Mouse (Mus musculus): Measurements from ENCODE around the gene Slc16a4. TPM values are rescaled to one million over a fixed set of nuclear protein-coding genes. Genes with fewer than 3 reads are reported as not detected.

Slc16a4 gene
- total and polyA plus RNA-seq, 2 experiments from 2014 or later = 2.3 to 2.9 TPM

DNA sequence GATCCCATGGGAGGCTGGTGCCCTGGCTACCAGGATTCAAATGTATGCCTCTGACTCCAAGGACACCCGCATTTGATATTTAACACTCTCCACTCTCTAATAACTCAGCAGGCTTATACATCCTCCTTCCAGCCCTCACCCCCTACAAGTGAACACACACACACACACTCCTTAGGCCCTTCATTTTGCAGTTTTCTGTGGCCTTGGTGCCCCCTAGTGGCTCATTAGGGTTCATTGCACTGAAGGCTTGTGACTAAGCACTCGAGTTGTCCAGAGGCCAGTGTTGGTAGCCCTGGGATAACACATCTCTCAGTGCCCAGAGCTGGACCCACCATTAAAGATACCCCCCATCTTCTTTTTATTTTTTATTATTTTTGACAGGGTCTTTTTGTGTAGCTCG lies 17.2 kb upstream of the Slc16a4 start:
- Histone ChIP-seq H3K4me3 (ENCODE audit: low read length) (no peak overlapping the region), H3K9ac (replicated peaks; ENCODE audit: low read length) (no peak overlapping the region), H3K27ac (no peak overlapping the region), H3K9me3 (ENCODE audit: low read length) (no peaks in the 10 kb centered on the region), H3K27me3 (ENCODE audit: insufficient read depth, low read length) (no peaks in the 10 kb centered on the region), H3K36me3 (ENCODE audit: insufficient read depth, low read length) (no peaks in the 10 kb centered on the region), H3K4me2 (ENCODE audit: low read depth, low read length) (no peak overlapping the region), H3K4me1 (ENCODE audit: insufficient read depth, low read length) (no peaks in the 10 kb centered on the region)
- peak; percentile 95 for TF ChIP-seq CTCF (IDR thresholded peaks at IDR 0.05; ENCODE audit: low read depth)
- peak; percentile 84 for ATAC-seq
- WGBS = 16% methylated on average over 3 of the region's 3 CpGs
- peak; percentile 82 for DNase-seq (ENCODE audit: low spot score)

DNA sequence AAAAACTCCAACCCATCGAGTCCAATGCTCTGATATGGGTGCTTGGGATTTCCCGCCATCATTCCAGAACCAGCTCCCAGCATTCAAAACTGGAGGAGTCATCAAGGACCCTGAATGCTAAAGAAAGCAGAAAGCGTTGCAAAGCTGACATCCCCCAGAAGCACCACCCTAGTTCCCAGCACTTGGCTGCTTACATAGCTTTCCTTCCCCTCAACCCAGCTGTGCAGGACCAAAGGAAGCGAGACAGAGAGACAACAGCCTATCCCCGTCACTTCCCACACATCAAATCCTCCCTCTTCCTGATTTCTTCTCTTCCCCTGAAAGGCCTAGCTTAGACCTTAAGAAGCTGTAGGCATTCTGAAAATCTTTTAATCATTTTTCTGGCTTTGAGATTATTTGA lies 15.7 kb upstream of the Slc16a4 start:
- H3K36me3 ChIP-seq (ENCODE audit: insufficient read depth, low read length) = no peaks in the 10 kb centered on the region
- H3K9me3 ChIP-seq (ENCODE audit: low read length) = no peaks in the 10 kb centered on the region
- WGBS = 69% methylated on average over 5 of the region's 5 CpGs
- ATAC-seq = no peak
- no peak overlapping the region for H3K4me3 ChIP-seq (ENCODE audit: low read length)
- no peak overlapping the region for H3K27ac ChIP-seq
- DNase-seq (ENCODE audit: low spot score) = no peak
- H3K4me2 ChIP-seq (ENCODE audit: low read depth, low read length) = no peak overlapping the region
- no peaks in the 10 kb centered on the region for H3K27me3 ChIP-seq (ENCODE audit: insufficient read depth, low read length)
- 0 out of 2 replicates have a peak, but pooled peaks cover 7% of the 10 kb centered on the region for H3K4me1 ChIP-seq (ENCODE audit: insufficient read depth, low read length)
- no peak overlapping the region for H3K9ac ChIP-seq (replicated peaks; ENCODE audit: low read length)
- TF ChIP-seq CTCF (IDR thresholded peaks at IDR 0.05; ENCODE audit: low read depth) = no peak

DNA sequence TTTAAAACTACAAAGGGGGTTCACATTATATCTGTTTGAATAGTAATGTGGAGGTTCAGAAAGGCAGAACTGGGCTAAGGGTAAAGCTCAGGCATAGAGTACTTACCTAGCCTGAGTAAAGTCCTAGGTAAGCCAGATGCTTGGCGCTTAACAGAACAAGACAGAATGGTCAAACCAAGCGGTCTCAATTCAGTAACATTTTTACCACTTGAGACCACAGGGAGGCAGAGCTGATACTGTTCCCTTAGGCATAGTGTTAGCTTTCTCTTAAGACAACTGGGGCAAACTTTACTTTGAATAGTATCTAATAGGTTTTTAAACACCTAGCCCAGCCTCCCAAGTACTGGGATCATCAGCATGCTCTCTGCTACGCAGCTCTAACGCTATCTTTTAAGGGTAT lies 15.0 kb upstream of the Slc16a4 start:
- 0 out of 2 replicates have a peak, but pooled peaks cover 7% of the 10 kb centered on the region for H3K4me1 ChIP-seq (ENCODE audit: insufficient read depth, low read length)
- peak; percentile 26 for DNase-seq (ENCODE audit: low spot score)
- ATAC-seq = no peak
- TF ChIP-seq CTCF (IDR thresholded peaks at IDR 0.05; ENCODE audit: low read depth) = peak; percentile 43
- no peak overlapping the region for H3K4me3 ChIP-seq (ENCODE audit: low read length)
- H3K9ac ChIP-seq (replicated peaks; ENCODE audit: low read length) = no peak overlapping the region
- 68% methylated on average over 4 of the region's 4 CpGs for WGBS
- H3K36me3 ChIP-seq (ENCODE audit: insufficient read depth, low read length) = no peaks in the 10 kb centered on the region
- H3K27ac ChIP-seq = no peak overlapping the region
- no peak overlapping the region for H3K4me2 ChIP-seq (ENCODE audit: low read depth, low read length)
- H3K9me3 ChIP-seq (ENCODE audit: low read length) = no peaks in the 10 kb centered on the region
- H3K27me3 ChIP-seq (ENCODE audit: insufficient read depth, low read length) = no peaks in the 10 kb centered on the region

DNA sequence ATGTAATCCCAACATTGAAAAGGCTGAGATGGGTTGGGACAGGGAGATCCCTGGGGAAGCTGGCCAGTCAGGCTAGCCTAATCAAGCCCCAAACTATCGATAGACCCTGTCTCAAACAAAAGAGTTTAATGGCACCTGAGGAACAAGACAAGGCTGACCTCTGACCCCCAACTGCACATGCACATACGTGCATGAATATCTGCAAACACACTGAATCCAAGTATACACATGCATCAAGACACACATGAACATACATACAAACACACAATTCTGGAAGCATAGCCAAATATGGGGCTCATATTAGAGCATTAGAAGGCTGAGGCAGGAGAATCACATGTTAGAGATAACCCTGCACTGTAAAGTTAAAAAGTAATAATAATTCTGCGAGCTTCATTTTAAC lies 14.4 kb upstream of the Slc16a4 start:
- no peak overlapping the region for H3K9ac ChIP-seq (replicated peaks; ENCODE audit: low read length)
- 0 out of 2 replicates have a peak, but pooled peaks cover 7% of the 10 kb centered on the region for H3K4me1 ChIP-seq (ENCODE audit: insufficient read depth, low read length)
- H3K4me3 ChIP-seq (ENCODE audit: low read length) = no peak overlapping the region
- H3K36me3 ChIP-seq (ENCODE audit: insufficient read depth, low read length) = no peaks in the 10 kb centered on the region
- H3K27ac ChIP-seq = no peak overlapping the region
- no peaks in the 10 kb centered on the region for H3K27me3 ChIP-seq (ENCODE audit: insufficient read depth, low read length)
- H3K9me3 ChIP-seq (ENCODE audit: low read length) = no peaks in the 10 kb centered on the region
- no peak overlapping the region for H3K4me2 ChIP-seq (ENCODE audit: low read depth, low read length)
- ATAC-seq (no peak), DNase-seq (ENCODE audit: low spot score) (no peak)
- TF ChIP-seq CTCF (IDR thresholded peaks at IDR 0.05; ENCODE audit: low read depth) = no peak
- WGBS = 87% methylated on average over 3 of the region's 3 CpGs

DNA sequence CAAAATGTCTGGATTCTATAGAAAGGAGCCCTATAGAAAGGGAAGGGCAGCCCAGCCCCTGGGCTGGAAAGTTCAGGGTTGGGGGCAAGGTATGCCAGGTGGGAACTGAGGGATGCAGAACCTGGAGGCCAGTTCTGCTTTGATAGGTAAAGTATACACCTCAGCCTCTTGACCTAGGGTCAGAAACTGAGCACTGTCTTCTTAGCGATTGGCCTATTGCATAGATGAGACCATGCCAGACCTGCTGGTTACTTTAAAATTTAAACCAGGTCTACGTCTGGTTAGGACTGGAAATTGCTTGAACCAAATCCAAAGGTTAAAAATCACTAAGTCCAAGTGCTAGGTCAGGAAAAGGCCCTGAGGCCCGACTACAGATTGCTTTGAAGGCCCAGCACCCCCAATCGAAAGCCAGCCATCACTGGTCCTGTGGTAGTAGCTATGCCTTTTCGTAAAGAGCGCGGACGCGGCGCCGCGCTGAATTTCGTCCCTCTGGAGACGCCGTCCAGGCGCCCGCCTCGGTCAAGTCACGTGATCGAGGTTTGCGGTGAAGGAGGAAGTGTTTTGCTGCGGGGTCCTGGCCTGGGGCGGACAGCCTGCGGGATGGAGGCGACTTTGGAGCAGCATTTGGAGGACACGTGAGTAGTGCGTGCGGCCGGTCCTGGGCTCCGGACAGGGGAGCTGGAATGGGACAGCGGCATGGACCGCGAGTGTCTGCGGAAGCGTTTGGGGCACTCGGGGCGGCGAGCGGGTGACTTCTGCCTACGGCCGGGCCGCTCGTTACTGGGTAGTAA lies 12.4 kb upstream of the Slc16a4 start, which contains the start of gene Lamtor5:
TSS of gene Lamtor5 (plus strand) at position 380 of the 791 bp plus-strand sequence.
- H3K4me2 ChIP-seq (ENCODE audit: low read depth, low read length) = peak within 1 kb of the TSS; percentile 81
- 3% methylated on average over 43 of the region's 43 CpGs for WGBS
- 0 out of 2 replicates have a peak, but pooled peaks cover 8% of the 10 kb centered on the region for H3K36me3 ChIP-seq (ENCODE audit: insufficient read depth, low read length)
- H3K27ac ChIP-seq = no peak within 1 kb of the TSS
- H3K9me3 ChIP-seq (ENCODE audit: low read length) = no peaks in the 10 kb centered on the region
- no peaks in the 10 kb centered on the region for H3K27me3 ChIP-seq (ENCODE audit: insufficient read depth, low read length)
- peak within 1 kb of the TSS; percentile 67 for H3K9ac ChIP-seq (replicated peaks; ENCODE audit: low read length)
- peak; percentile 91 for ATAC-seq
- peak; percentile 93 for DNase-seq (ENCODE audit: low spot score)
- 0 out of 2 replicates have a peak, but pooled peaks cover 7% of the 10 kb centered on the region for H3K4me1 ChIP-seq (ENCODE audit: insufficient read depth, low read length)
- peak within 1 kb of the TSS; percentile 75 for H3K4me3 ChIP-seq (ENCODE audit: low read length)
- no peak for TF ChIP-seq CTCF (IDR thresholded peaks at IDR 0.05; ENCODE audit: low read depth)

DNA sequence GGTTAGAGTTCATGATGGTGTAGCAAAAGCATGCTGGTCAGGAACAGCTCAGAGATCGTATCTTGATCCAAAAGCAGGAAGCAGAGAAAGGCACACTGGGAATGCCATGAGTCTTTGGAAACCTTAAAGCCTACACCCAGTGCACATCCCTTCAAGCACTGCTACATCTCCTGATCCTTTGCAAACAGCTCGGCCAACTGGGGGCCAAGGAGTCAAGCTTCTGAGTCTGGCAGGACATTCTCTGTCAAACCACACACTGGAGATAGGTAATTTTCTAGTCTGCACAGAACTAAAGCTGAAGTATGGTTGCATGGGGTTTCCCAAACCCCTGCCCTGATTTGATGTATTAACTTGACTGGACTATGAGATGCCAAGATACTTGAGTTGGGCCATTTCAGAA lies 4.9 kb upstream of the Slc16a4 start:
- H3K9ac ChIP-seq (replicated peaks; ENCODE audit: low read length) = no peak overlapping the region
- no peaks in the 10 kb centered on the region for H3K27me3 ChIP-seq (ENCODE audit: insufficient read depth, low read length)
- ATAC-seq (no peak), DNase-seq (ENCODE audit: low spot score) (no peak)
- H3K4me2 ChIP-seq (ENCODE audit: low read depth, low read length) = no peak overlapping the region
- 0 out of 2 replicates have a peak, but pooled peaks cover 8% of the 10 kb centered on the region for H3K36me3 ChIP-seq (ENCODE audit: insufficient read depth, low read length)
- TF ChIP-seq CTCF (IDR thresholded peaks at IDR 0.05; ENCODE audit: low read depth) = no peak
- no peak overlapping the region for H3K4me3 ChIP-seq (ENCODE audit: low read length)
- H3K4me1 ChIP-seq (ENCODE audit: insufficient read depth, low read length) = no peaks in the 10 kb centered on the region
- no peak overlapping the region for H3K27ac ChIP-seq
- 87% methylated on average over 2 of the region's 2 CpGs for WGBS
- no peaks in the 10 kb centered on the region for H3K9me3 ChIP-seq (ENCODE audit: low read length)

DNA sequence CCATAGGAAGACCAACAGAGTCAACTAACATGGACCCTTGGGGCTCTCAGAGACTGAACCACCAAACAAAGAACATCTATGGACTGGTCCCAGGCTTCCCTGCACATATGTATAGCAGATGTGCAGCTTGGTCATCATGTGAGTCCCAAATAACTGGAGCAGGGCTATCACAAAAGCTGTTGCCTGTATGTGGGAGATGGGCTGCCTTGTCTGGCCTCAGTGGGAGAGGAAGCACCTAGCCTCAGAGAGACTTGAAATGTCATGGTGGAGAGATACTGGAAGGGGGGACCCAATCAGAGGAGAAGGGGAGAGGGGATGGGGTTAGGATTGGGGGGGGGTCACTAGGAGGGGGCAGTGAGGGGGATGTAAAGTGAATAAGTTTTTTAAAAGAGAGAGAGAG lies 3.7 kb upstream of the Slc16a4 start:
- DNase-seq (ENCODE audit: low spot score) (no peak), ATAC-seq (no peak)
- no peaks in the 10 kb centered on the region for H3K4me1 ChIP-seq (ENCODE audit: insufficient read depth, low read length)
- H3K27me3 ChIP-seq (ENCODE audit: insufficient read depth, low read length) = no peaks in the 10 kb centered on the region
- no peak for TF ChIP-seq CTCF (IDR thresholded peaks at IDR 0.05; ENCODE audit: low read depth)
- H3K9me3 ChIP-seq (ENCODE audit: low read length) = no peaks in the 10 kb centered on the region
- H3K36me3 ChIP-seq (ENCODE audit: insufficient read depth, low read length) = 0 out of 2 replicates have a peak, but pooled peaks cover 5% of the 10 kb centered on the region
- H3K4me3 ChIP-seq (ENCODE audit: low read length) = no peak overlapping the region
- H3K27ac ChIP-seq = no peak overlapping the region
- H3K4me2 ChIP-seq (ENCODE audit: low read depth, low read length) = no peak overlapping the region
- no peak overlapping the region for H3K9ac ChIP-seq (replicated peaks; ENCODE audit: low read length)

Measured in hindbrain, postnatal 0 days (tissue).